26 mouse cellular contexts compared by ENCODE assay signal in the genomic region with DNA sequence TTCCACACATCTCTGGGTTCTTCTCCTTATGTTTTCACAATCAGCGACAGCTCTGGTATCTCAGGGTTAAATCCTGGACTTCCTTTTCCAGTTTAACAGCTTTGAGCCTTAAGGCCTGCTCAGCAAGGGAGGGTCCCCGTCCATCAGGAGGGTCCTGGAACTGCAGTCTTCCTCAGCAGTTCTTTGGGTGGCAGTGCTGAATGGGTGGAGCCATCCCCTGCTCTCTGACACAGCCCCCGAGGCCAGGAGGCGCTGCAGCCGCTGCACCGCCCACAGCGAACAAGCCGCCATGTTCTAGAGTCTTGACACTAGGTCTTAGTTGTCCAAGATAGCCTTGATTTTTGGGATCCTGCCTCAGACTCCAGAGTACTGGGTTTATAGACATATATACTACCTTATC. TPM values are rescaled to one million over a fixed set of nuclear protein-coding genes. Genes with fewer than 3 reads are reported as not detected.
"Had no signal": no experiment of that assay in that cellular context is flagged by ENCODE, and none has a peak within 500 bp of the region (broad histone marks: within the 10 kb centered on the region; RNA-seq: fewer than 3 reads in every experiment).

No protein-coding gene starts in this region.

- DNase-seq: liver, postnatal 0 days; lung, adult 2 months; lung, postnatal 14 days; lung, postnatal 36 days; right cerebral cortex, postnatal 14 days; thymus, postnatal 25 days; thymus, postnatal 4 days had no signal

- H3K27me3 ChIP-seq: midbrain, embryonic 15.5 days; stomach, embryonic 15.5 days had no signal

- H3K36me3 ChIP-seq: liver, embryonic 15.5 days; lung, embryonic 15.5 days; midbrain, embryonic 13.5 days; midbrain, embryonic 15.5 days; neural tube, embryonic 12.5 days; stomach, embryonic 15.5 days had no signal

- H3K27ac ChIP-seq: liver, embryonic 15.5 days; lung, embryonic 15.5 days; macrophage; midbrain, embryonic 13.5 days; midbrain, embryonic 15.5 days; neural tube, embryonic 12.5 days; stomach, embryonic 15.5 days; stomach, postnatal 0 days had no signal

- H3K9ac ChIP-seq: liver, embryonic 15.5 days; liver, postnatal 0 days; lung, embryonic 15.5 days; midbrain, embryonic 13.5 days; midbrain, embryonic 15.5 days; neural tube, embryonic 12.5 days; stomach, embryonic 15.5 days had no signal

- H3K9me3 ChIP-seq: liver, embryonic 15.5 days; lung, embryonic 15.5 days; megakaryocyte, embryonic 14.5 days; midbrain, embryonic 13.5 days; midbrain, embryonic 15.5 days; neural tube, embryonic 12.5 days; stomach, embryonic 15.5 days had no signal

- H3K4me1 ChIP-seq: lung, embryonic 15.5 days; midbrain, embryonic 13.5 days; midbrain, embryonic 15.5 days; neural tube, embryonic 12.5 days; stomach, embryonic 15.5 days had no signal

- H3K4me3 ChIP-seq: liver, embryonic 15.5 days; lung, embryonic 15.5 days; megakaryocyte, embryonic 14.5 days; midbrain, embryonic 13.5 days; midbrain, embryonic 15.5 days; neural tube, embryonic 12.5 days; stomach, embryonic 15.5 days had no signal

RNA-seq across cellular contexts. Expression of gene Cxcl17, which starts 6.8 kb away (rescaled TPM):
- total RNA-seq: megakaryocyte progenitor cell, adult 5-6 weeks; midbrain, postnatal 0 days; monocyte, adult 5-6 weeks; neutrophil, adult 5-6 weeks had no signal
- polyA plus RNA-seq: liver, embryonic 15.5 days; liver, postnatal 0 days; macrophage; spleen, adult 2 months; testis, adult 2 months had no signal

RNA-seq across cellular contexts. Expression of gene Cnfn, which starts 50.0 kb away (rescaled TPM):
- total RNA-seq: megakaryocyte progenitor cell, adult 5-6 weeks; midbrain, postnatal 0 days; monocyte, adult 5-6 weeks; neutrophil, adult 5-6 weeks had no signal
- polyA plus RNA-seq: liver, postnatal 0 days; lung, postnatal 0 days; macrophage; midbrain, embryonic 11.5 days; midbrain, embryonic 15.5 days; midbrain, postnatal 0 days; neural tube, embryonic 12.5 days; neural tube, embryonic 14.5 days; spleen, adult 2 months; urinary bladder, adult 2 months had no signal
